Mouse (Mus musculus) embryonic facial prominence, embryonic 11.5 days (tissue): Measurements from ENCODE around the gene Hdx. TPM values are rescaled to one million over a fixed set of nuclear protein-coding genes. Genes with fewer than 3 reads are reported as not detected.

Experiments used
- ATAC-seq: fragments of 200-750 bp; cut with Nextera tagmentation; replicated peaks from 2 replicates; pipeline ENCODE4 v1.8.0; 2017; ENCODE audit warnings: low read depth; ENCODE audit not compliant: insufficient number of reproducible peaks, low FRiP score, low TSS enrichment
- DNase-seq: peaks from one replicate; pipeline ENCODE4 v3.0.0-alpha.2; 2015; ENCODE audit warnings: low spot score
- H3K27ac ChIP-seq: fragments of 300-500 bp; sonication (generic); replicated peaks from 2 replicates; pipeline ENCODE4 v1.5.1; 2014; ENCODE audit warnings: mild to moderate bottlenecking, low read depth, low read length, control low read depth
- H3K27me3 ChIP-seq: fragments of 300-500 bp; sonication (generic); 2 replicates; pipeline ENCODE4 v1.6.1; 2014; ENCODE audit warnings: mild to moderate bottlenecking, low read length, moderate library complexity, mixed read lengths; ENCODE audit not compliant: control insufficient read depth, insufficient read depth
- H3K36me3 ChIP-seq: fragments of 300-500 bp; sonication (generic); replicated peaks from 2 replicates; pipeline ENCODE4 v1.6.1; 2014; ENCODE audit warnings: low read depth, mild to moderate bottlenecking, low read length, moderate library complexity, mixed read lengths; ENCODE audit not compliant: control insufficient read depth, insufficient read depth
- H3K4me1 ChIP-seq: fragments of 300-500 bp; sonication (generic); 2 replicates; pipeline ENCODE4 v1.6.1; 2014; ENCODE audit warnings: low read length, mixed read lengths; ENCODE audit not compliant: control insufficient read depth, insufficient read depth
- H3K4me2 ChIP-seq: fragments of 300-500 bp; sonication (generic); 2 replicates; pipeline ENCODE4 v1.6.1; 2014; ENCODE audit warnings: low read depth, mild to moderate bottlenecking, control low read depth, low read length, moderate library complexity
- H3K4me3 ChIP-seq: fragments of 300-500 bp; sonication (generic); 2 replicates; pipeline ENCODE4 v1.5.1; 2014; ENCODE audit warnings: low read depth, low read length, control low read depth
- H3K9ac ChIP-seq: fragments of 300-500 bp; sonication (generic); replicated peaks from 2 replicates; pipeline ENCODE4 v1.6.1; 2014; ENCODE audit warnings: mild to moderate bottlenecking, control low read depth, low read length
- H3K9me3 ChIP-seq: fragments of 300-500 bp; sonication (generic); replicated peaks from 2 replicates; pipeline ENCODE4 v1.6.1; 2016; ENCODE audit warnings: mild to moderate bottlenecking, low read length, inconsistent platforms, mixed read lengths; ENCODE audit not compliant: control insufficient read depth
- WGBS: fragments of 180-500 bp; shearing (Covaris S2); extraction: QIAGEN DNeasy Blood & Tissue Kit; methylation state at CpG from one replicate; pipeline ENCODE4 v1.1.7; 2014; 5-methylcytosine and 5-hydroxymethylcytosine counted together
- polyA plus RNA-seq: library from polyadenylated mRNA; unstranded; fragments of >200 nt; fragmentation: Nextera tagmentation; extraction: Ambion mirVana; gene quantifications from 2 replicates; pipeline ENCODE4 v1.2.1, GENCODE M21; 2014

Gene Hdx
- 2.2 TPM in 2 replicates for polyA plus RNA-seq

- ATAC-seq (peak; percentile 95), DNase-seq (peak; percentile 87)
- Histone ChIP-seq H3K4me2 (peak within 1 kb of the TSS; percentile 29), H3K4me1 (no peaks in the 10 kb centered on the region), H3K36me3 (no peaks in the 10 kb centered on the region), H3K27me3 (no peaks in the 10 kb centered on the region), H3K9me3 (no peaks in the 10 kb centered on the region), H3K9ac (peak within 1 kb of the TSS; percentile 48), H3K4me3 (peak within 1 kb of the TSS; percentile 44), H3K27ac (no peak within 1 kb of the TSS)
- WGBS, result 19% methylated on average over 26 of the region's 26 CpGs
These were observed at the start of gene Hdx for GRCm38 (mm10) chrX:111696356-111697282. Gene Hdx (minus strand): TSS chrX:111697079.

GRCm38 (mm10) chrX:111685665-111686064, 11.2 kb downstream of the Hdx start:
- no peaks in the 10 kb centered on the region for H3K4me1 ChIP-seq
- no peaks in the 10 kb centered on the region for H3K36me3 ChIP-seq
- H3K4me2 ChIP-seq, result no peak overlapping the region
- no peak overlapping the region for H3K4me3 ChIP-seq
- H3K27ac ChIP-seq, result no peak overlapping the region
- H3K27me3 ChIP-seq, result no peaks in the 10 kb centered on the region
- no peak for ATAC-seq
- no peak overlapping the region for H3K9ac ChIP-seq
- DNase-seq, result no peak
- WGBS, result 54% methylated on average over 3 of the region's 3 CpGs
- no peaks in the 10 kb centered on the region for H3K9me3 ChIP-seq

- Histone ChIP-seq H3K9me3 (no peaks in the 10 kb centered on the region), H3K9ac (no peak overlapping the region), H3K27ac (no peak overlapping the region), H3K4me3 (no peak overlapping the region), H3K36me3 (no peaks in the 10 kb centered on the region), H3K4me1 (no peaks in the 10 kb centered on the region), H3K4me2 (no peak overlapping the region), H3K27me3 (no peaks in the 10 kb centered on the region)
- 71% methylated on average over 3 of the region's 3 CpGs for WGBS
- peak; percentile 6 for DNase-seq
- ATAC-seq, result no peak
These were observed 25.2 kb downstream of the Hdx start for GRCm38 (mm10) chrX:111671685-111672084.

- WGBS, result 77% methylated on average over 5 of the region's 5 CpGs
- no peak for ATAC-seq
These were observed 36.5 kb downstream of the Hdx start for GRCm38 (mm10) chrX:111660381-111660780.

GRCm38 (mm10) chrX:111658671-111659070, 38.2 kb downstream of the Hdx start:
- no peak overlapping the region for H3K9ac ChIP-seq
- H3K36me3 ChIP-seq, result no peaks in the 10 kb centered on the region
- no peaks in the 10 kb centered on the region for H3K9me3 ChIP-seq
- no peak overlapping the region for H3K4me2 ChIP-seq
- no peaks in the 10 kb centered on the region for H3K27me3 ChIP-seq
- no peak overlapping the region for H3K27ac ChIP-seq
- H3K4me1 ChIP-seq, result no peaks in the 10 kb centered on the region
- ATAC-seq, result no peak
- no peak for DNase-seq
- H3K4me3 ChIP-seq, result no peak overlapping the region
- 92% methylated on average over 4 of the region's 4 CpGs for WGBS

More at GRCm38 (mm10) chrX:111660381-111660780, 36.5 kb downstream of the Hdx start:
- Histone ChIP-seq H3K9ac (no peak overlapping the region), H3K4me2 (no peak overlapping the region), H3K9me3 (no peaks in the 10 kb centered on the region), H3K4me1 (no peaks in the 10 kb centered on the region), H3K36me3 (no peaks in the 10 kb centered on the region), H3K27me3 (no peaks in the 10 kb centered on the region), H3K4me3 (no peak overlapping the region), H3K27ac (no peak overlapping the region)
- DNase-seq, result no peak

- 83% methylated on average over 4 of the region's 4 CpGs for WGBS
These were observed 51.9 kb downstream of the Hdx start for GRCm38 (mm10) chrX:111644945-111645344.

GRCm38 (mm10) chrX:111640616-111641015, 56.3 kb downstream of the Hdx start:
- DNase-seq (no peak), ATAC-seq (no peak)
- H3K36me3 ChIP-seq, result no peaks in the 10 kb centered on the region
- no peaks in the 10 kb centered on the region for H3K27me3 ChIP-seq
- H3K4me1 ChIP-seq, result no peaks in the 10 kb centered on the region
- 84% methylated on average over 5 of the region's 5 CpGs for WGBS
- no peak overlapping the region for H3K4me2 ChIP-seq
- H3K9me3 ChIP-seq, result no peaks in the 10 kb centered on the region
- no peak overlapping the region for H3K9ac ChIP-seq
- no peak overlapping the region for H3K4me3 ChIP-seq
- H3K27ac ChIP-seq, result no peak overlapping the region

More at GRCm38 (mm10) chrX:111644945-111645344, 51.9 kb downstream of the Hdx start:
- Histone ChIP-seq H3K4me1 (no peaks in the 10 kb centered on the region), H3K27ac (no peak overlapping the region), H3K36me3 (no peaks in the 10 kb centered on the region), H3K27me3 (no peaks in the 10 kb centered on the region), H3K4me2 (no peak overlapping the region), H3K9me3 (no peaks in the 10 kb centered on the region), H3K9ac (no peak overlapping the region), H3K4me3 (no peak overlapping the region)
- DNase-seq (no peak), ATAC-seq (no peak)

GRCm38 (mm10) chrX:111597631-111598161, 99.2 kb downstream of the Hdx start:
- Histone ChIP-seq H3K4me3 (no peak overlapping the region), H3K36me3 (no peaks in the 10 kb centered on the region), H3K27me3 (no peaks in the 10 kb centered on the region), H3K4me2 (no peak overlapping the region), H3K4me1 (no peaks in the 10 kb centered on the region), H3K9ac (no peak overlapping the region), H3K27ac (no peak overlapping the region), H3K9me3 (no peaks in the 10 kb centered on the region)
- WGBS, result 59% methylated on average over 2 of the region's 2 CpGs
- ATAC-seq, result no peak
- no peak for DNase-seq
